Mouse (Mus musculus): ENCODE data around the gene Igfals.

DNA sequence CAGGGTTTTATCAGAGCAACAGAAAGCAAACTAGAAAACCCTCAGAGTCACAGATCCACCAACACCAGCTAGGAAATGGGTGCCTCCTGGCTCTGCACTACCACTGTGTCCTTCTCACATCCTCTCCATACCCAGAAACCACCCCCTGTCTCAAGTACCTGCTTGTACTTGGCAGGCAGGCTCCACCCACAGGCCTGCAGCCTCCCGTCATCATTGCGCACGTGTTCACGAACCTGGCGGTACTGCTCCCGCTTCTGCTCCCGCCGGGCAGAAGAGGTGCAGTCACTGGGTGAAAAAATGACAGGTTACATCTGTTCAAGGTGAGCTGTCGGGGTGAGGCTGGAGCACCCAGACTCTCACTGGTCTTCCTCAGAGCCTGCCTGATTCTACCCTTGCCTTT, 38.0 kb downstream of the Igfals start:
- no peak for TF ChIP-seq CTCF (IDR thresholded peaks at IDR 0.05; ENCODE audit: borderline replicate concordance, control insufficient read depth, extremely low read depth, insufficient read depth, low read length, poor library complexity)
- no peak for TF ChIP-seq POLR2A (IDR thresholded peaks at IDR 0.05; ENCODE audit: control insufficient read depth, extremely low read depth, insufficient read depth, low read length, poor library complexity)
